Mouse (Mus musculus): Measurements from ENCODE around the gene Npff. TPM values are rescaled to one million over a fixed set of nuclear protein-coding genes. Genes with fewer than 3 reads are reported as not detected.
A peak's percentile ranks its signal among the peaks of the same experiment; 100 is the strongest.

Gene Npff
- polyA plus RNA-seq, 1 experiment, result 5.8 TPM

DNA sequence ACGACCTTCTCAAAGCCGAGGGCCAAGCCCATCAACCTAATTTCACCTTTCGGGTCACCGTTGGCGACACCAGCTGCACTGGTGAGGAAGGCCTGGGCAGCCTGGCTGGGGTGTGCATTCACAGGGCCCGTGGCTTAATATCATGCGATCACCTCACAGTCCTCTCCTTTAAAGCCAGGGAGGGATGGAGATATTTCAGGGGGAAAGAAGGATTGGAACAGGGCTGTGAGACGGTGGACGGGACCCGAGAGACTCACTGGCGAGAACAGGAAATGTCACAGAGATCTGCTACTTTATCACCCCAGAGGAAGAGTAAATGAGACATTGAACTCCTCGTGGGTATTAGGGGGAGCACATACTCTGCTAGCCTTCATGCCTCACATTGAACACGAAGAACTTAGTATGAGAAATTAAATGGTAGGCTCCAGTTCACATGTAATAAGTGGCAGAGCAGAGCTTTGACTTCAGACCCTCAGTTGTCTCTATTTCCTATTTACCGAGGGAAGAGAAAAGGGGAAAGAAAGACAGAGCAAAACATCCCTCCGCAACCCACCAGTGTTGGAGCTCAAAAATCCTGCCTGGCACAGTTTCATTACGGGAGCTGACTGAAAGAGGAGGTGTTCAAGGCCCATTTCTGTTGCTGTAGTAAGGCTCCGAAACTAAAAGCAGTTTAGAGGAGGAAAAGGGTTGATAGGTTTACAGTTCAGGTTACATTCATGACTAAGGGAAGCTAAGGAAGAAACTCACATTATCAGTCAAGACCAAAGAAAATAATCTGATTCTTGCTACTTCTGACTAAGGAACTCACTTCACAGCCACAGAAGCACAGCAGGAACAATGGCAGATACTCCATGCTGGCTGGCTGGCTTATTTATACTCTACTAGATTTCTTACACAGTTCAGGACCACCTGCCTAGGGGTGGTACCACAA lies 5.3 kb downstream of the Npff start:
- no peak for DNase-seq (ENCODE audit: low read depth)

DNA sequence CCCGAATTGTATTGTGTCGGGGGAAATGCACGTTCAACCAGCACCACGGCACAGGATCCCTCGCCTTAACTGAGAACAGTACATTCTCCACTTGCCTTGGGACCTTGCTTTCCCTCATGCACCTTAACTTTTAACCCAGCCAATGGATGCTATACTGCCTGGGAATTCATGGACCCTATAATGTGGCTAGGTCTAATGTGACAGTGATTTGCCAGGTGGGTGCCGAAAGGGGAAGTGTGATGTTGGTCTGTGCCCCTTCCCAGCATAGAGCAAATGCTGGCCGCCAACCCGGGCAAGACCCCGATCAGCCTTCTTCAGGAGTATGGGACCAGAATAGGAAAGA lies 5.9 kb downstream of the Npff start:
- DNase-seq (ENCODE audit: low read depth), result no peak

DNA sequence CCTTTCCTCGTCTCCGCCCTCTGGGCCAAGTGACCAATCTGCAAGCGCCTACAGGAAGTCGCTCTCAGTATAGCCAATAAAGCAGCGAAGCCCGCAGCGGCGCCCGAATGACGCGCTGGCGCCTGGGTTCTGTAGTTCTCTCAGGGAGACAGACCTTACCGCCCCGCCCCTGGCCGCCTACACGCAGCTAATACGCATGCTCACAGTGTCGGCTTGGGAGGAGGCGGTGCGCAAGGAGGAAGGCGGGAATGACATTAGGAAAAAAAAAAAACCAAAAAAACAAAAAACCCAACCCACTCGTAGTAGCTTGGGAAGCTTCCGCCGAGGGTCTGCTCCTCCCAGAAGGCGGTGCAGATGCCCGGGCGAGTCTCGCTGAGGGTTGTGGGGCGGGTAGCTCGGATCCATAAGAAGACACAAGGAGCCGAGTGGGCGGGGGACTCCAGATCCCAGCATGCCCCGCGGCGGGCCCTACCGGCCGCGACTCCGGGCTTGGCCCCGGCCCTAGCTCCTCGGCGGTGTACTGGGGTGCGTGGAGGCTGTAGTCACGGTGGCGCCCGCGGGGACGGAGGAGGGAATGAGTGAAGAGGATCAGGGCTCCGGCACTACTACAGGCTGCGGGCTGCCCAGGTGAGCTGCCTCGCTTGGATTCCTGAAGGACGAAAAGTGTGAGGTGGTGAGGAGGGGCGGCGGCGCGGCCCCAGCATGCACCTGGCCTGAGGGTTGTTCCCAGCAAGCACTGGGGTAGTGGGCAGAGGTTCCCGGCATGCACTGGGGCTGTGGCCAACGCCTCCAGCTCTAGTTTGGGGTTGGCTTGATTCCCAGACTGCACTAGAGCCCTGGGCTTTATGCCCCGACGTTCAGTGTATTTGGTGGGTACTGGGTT lies 6.5 kb downstream of the Npff start, which contains the start of gene Tarbp2:
Gene Tarbp2 (plus strand): TSS at position 217 of the 883 bp plus-strand sequence.
- DNase-seq (ENCODE audit: low read depth), result peak; percentile 99

- DNase-seq (ENCODE audit: low read depth), result no peak
These were observed 7.1 kb downstream of the Npff start for GRCm38 (mm10) chr15:102517631-102517975.

- DNase-seq (ENCODE audit: low read depth), result peak; percentile 24
These were observed 7.9 kb downstream of the Npff start, which contains the start of gene Map3k12 for GRCm38 (mm10) chr15:102516728-102517404. Map3k12 (minus strand) TSS chr15:102517064.

- no peak for DNase-seq (ENCODE audit: low read depth)
These were observed 8.4 kb downstream of the Npff start for GRCm38 (mm10) chr15:102516293-102516692.

DNA sequence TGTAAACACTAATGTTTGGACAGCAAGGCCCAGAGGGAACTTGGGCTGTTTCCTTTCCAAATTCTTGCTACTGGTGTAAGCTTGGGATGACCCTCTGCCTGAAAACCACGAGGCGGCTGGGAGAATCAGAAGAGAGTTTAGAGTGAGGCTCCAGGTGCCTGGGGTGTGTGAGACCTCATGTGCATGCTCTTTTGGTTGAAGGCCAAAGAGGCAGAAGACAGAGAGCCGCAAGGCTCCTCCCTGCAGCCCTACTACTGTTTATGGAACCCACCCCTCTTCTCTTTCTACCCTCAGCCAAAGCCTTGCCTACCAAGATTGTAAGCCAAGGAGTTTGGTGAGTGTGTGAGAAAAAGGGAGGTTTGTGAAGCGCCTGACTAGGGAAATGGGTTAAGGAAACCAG lies 9.0 kb downstream of the Npff start:
- DNase-seq (ENCODE audit: low read depth), result no peak

- DNase-seq (ENCODE audit: low read depth), result no peak
These were observed 9.5 kb downstream of the Npff start for GRCm38 (mm10) chr15:102515261-102515660.

DNA sequence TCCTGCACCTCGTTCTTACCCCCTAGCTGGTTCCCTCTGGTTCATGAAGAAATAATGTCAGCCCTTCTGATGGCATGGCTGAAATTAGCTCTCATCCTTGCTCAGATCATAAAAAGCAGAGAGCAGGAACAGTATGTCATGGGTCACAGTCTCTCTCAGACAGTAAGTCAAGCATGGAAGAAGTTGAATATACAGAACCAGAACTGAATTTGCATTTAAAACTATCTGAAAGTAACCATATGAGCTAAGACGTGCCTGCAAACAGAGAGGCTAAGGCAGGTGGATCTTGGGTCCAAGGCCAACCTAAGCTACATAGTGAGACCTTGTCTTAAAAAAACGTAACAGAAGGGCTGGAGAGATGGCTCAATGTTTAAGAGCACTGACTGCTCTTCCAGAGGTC lies 11.7 kb downstream of the Npff start:
- no peak for DNase-seq (ENCODE audit: low read depth)

- DNase-seq (ENCODE audit: low read depth), result no peak
These were observed 12.3 kb downstream of the Npff start for GRCm38 (mm10) chr15:102512471-102512870.

- DNase-seq (ENCODE audit: low read depth), result no peak
These were observed 12.7 kb downstream of the Npff start for GRCm38 (mm10) chr15:102512010-102512409.

DNA sequence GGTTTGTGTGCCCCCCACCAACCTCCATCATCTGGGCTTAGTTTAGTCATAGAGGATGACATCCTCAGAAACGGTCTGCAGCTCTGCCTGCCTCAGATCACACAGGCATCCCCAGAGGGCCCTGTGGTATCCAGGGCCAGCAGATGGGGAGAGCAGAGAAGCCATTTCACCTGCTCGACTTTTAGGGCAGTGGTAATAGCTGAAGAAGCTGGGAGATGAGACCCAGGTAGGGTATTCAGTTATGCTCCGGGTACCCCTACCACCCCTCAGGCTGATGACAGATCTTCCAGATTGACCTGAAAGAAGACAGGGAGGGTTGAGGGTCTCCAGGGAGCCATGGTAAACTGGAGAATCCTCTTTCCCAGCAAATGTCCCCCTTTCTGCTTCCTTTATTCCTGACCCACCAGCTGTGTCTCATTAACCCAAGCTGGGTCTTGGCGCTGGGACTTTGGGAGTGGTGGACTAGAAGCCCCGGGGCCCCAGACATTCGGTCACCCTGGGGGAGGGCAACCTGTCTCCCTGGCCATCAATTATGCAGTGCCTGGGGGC lies 13.4 kb downstream of the Npff start:
- DNase-seq (ENCODE audit: low read depth), result no peak

- DNase-seq (ENCODE audit: low read depth), result no peak
These were observed 14.0 kb downstream of the Npff start for GRCm38 (mm10) chr15:102510590-102511284.

DNA sequence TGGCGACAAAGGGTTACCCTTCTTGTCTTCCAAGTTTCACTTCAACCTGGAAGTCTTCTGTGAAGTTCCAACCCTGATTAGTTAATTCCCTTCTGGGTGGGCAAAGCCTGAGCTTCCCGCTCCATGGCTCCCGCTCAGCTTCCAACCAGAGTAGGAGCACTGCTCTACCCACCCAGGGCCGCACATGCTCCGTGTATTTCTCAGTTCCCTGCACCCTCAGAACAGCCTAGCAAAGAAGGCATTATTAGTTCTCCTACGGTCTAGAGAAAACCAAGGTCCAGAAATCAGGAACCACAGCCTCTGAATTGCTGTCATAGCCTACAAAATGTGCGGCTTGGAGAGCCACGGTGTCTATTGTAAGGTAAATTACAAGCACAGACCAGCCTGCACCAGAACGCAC lies 14.6 kb downstream of the Npff start:
- DNase-seq (ENCODE audit: low read depth), result no peak

DNA sequence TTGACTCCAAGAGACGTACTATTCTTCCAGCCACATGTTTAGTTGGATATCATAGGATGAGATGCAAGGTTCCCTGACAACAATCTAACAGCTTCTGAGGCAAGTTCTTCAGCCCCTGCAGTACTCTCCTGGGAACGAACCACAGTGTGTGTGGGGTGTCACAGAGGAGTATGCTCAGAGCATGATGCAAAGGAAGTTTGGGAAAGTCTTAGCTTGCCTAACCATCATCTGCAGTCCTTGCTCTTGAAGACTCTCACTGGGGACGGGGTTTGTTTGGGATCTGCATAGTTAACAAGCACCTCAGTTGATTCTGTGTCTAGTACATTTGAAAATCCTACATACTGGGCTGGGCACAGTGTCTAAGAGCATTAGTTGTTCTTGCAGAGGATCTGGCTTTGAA lies 16.4 kb downstream of the Npff start:
- DNase-seq (ENCODE audit: low read depth), result no peak

- no peak for DNase-seq (ENCODE audit: low read depth)
These were observed 17.2 kb downstream of the Npff start for GRCm38 (mm10) chr15:102507561-102507960.

- DNase-seq (ENCODE audit: low read depth), result no peak
These were observed 17.9 kb downstream of the Npff start for GRCm38 (mm10) chr15:102506864-102507263.

DNA sequence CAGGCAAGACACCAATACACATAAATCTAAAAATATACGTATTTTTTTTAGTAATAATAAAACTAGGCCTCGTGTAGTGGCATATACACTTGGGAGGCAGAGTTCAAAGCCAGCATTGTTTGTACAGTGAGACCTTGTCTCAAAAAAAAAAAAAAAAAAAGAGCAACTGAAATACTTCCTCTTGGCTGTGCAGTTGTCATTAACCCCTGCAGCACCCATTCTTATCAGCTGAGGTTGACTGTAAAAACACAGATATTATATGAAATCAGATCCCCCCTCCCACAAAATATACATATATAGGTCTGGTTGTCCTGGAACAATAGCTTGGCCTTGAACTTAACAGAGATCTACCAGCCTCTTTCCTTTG lies 18.3 kb downstream of the Npff start:
- DNase-seq (ENCODE audit: low read depth), result no peak

- DNase-seq (ENCODE audit: low read depth), result no peak
These were observed 18.8 kb downstream of the Npff start for GRCm38 (mm10) chr15:102505770-102506463.

GRCm38 (mm10) chr15:102505073-102505769 lies 19.5 kb downstream of the Npff start:
- DNase-seq (ENCODE audit: low read depth), result no peak

Data from gonadal fat pad, adult 2 months (tissue).